Mouse (Mus musculus): Measurements from ENCODE around the gene Bmp2.

Gene Bmp2

DNA sequence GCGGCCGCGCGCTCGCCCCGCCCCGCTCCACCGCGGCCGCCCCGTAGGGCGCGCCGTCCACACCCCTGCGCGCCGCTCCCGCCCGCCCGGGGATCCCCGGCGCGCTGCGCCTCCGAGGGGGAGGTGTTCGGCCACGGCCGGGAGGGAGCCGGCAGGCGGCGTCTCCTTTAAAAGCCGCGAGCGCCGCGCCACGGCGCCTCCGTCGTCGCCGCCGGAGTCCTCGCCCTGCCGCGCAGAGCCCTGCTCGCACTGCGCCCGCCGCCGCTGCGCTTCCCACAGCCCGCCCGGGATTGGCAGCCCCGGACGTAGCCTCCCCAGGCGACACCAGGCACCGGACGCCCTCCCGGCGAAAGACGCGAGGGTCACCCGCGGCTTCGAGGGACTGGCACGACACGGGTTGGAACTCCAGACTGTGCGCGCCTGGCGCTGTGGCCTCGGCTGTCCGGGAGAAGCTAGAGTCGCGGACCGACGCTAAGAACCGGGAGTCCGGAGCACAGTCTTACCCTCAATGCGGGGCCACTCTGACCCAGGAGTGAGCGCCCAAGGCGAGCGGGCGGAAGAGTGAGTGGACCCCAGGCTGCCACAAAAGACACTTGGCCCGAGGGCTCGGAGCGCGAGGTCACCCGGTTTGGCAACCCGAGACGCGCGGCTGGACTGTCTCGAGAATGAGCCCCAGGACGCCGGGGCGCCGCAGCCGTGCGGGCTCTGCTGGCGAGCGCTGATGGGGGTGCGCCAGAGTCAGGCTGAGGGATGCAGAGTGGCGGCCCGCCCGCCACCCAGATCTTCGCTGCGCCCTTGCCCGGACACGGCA lies at the start of gene Bmp2:
Gene Bmp2 (plus strand): TSS at position 129 of the 811 bp plus-strand sequence.
- peak; percentile 62 to 69 for DNase-seq (ENCODE audit: low spot score in 2 of 2)

DNA sequence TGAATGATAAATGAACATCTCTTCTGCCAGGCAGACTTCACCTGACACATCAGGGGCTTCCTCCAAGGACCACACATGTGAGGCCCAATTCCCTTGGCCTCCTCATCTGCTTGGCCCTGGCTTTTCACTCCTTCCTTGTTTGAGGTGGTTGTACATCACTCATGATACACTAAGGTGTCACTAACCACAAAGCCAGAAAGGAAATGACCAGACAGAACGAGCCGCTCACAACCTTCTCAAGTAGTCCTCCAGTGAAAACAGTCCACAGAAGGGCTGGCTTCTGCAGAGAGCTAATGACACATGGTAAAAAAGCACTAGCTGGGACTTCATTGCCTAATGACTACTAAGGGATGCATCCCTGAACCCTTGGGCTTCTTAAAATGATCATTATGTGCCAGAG lies 46.3 kb upstream of the Bmp2 start:
- no peak for DNase-seq (ENCODE audit: low spot score in 2 of 2)

DNA sequence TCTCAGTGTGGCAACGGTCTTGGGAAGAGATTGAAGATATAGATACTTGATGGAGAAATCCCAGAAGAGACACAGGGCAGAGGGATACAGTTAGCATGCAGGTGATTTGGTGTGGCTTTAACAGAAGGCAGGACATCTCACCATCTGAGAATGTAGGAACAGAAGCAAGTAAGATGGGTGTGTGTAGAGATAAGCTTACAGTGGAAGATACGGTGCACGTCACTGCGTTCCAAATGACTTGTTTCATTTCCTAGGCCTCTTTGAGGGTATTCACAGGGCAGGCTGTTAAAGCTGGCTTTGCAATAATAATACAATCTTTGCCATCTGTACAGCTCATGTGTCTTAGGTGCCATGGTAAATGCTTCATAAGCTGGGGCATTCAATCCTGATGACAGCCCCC lies 44.9 kb upstream of the Bmp2 start:
- no peak for DNase-seq (ENCODE audit: low spot score in 2 of 2)

DNA sequence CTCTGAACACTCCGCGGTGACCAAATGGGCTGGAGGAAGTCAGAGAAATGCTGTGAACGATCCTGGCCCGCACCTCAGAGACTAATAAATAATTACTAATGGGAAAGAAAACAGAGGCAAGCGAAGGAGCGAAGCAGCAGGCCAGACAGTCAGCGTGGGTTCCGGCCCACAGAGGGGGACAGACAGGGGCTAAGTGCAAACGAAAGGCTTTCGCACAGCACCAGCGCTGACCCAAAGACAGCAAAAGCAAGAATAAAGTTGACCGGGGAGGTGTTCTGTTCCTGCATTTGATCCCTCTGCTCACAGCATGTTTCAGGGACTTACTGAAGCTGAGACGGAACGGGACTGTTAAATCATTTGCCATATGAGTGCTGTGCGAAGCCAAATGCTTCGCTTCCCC lies 42.8 kb upstream of the Bmp2 start:
- DNase-seq (ENCODE audit: low spot score in 2 of 2): no peak

DNA sequence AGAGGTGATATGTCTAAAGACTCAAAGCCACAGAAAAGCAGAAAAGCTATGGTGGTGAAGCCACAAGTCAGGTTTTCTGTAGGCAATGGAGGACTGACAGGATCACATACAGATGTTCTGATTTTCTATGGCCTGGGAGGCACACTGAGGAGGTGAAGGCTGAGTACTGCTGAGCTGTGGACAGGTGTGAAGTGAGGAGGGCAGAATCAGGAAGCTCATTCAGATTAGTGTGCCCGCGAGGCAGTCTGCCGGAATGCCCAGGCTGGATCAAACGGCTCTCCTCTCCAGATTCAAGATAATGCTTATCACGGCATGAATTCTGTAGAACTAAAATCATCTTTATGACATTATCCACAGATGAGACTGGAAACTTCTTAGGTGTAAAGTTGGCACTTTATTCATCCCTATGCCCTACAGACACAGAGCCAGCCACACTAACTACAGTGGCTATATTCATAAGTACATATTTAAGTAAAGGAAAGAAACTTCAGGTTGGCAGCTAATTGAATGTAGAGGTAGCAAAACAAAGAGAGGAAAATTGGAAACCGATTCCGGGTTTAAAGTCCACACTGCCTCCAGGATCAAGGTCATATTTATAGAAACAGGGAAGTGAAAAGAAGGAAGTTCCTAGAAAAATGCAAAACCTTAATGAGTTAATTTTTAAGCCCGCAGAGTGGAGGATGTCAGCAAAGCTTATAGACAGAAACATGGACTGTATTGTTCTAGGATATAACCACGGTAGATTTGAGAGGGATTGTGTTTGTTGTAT lies 40.8 kb upstream of the Bmp2 start:
- DNase-seq (ENCODE audit: low spot score in 2 of 2): no peak

DNA sequence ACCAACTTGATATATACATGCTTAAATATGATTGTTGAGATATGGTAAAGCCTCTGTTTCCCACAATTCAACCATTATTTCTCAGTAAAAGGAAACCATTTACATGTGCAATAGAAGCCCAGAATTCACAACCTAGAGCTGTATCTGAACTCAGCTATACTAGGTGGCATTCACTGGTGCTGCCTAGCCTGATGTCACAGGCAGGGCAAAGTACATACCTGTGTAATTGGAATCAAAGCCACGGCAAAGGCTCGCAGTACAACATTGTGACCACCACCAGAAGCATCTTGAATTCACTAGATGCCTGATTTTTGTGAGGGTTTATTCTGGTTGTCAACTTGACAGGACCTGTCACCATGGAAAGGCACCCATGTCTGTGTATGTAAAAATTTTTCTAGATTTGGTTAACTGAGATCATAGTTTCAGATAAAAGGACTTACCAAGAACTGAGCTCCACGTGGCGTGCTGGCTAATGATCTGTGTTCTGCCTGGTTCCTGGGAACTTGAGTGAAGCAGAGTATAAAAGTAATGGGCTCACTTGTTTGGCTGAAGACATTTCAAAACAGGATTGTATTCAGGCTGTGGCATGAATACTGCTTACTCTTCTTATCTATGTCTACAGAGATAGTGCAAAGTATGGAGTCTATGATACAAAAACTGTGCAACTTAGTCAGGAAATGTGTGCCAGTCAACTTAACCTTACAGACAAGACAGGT lies 35.5 kb upstream of the Bmp2 start:
- DNase-seq (ENCODE audit: low spot score in 2 of 2): no peak

DNA sequence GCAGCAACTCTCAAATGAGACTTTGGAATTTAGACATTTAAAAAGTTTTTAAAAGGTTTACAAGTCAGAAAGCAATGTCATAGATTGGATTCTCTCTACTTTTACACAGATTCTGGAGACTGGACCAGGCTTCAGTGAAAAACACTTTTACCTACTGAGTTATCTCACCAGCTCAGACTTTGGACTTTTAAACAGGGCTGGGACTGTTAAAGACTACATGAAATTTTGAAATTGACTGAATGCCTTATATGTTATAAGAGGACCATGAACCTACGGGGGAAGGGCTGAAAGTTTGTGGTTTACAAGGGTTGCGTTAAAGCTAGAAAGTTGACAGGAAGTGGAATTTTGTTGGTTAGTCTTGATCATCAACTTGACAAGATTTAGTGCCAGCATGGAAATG lies 34.1 kb upstream of the Bmp2 start:
- no peak for DNase-seq (ENCODE audit: low spot score in 2 of 2)

DNA sequence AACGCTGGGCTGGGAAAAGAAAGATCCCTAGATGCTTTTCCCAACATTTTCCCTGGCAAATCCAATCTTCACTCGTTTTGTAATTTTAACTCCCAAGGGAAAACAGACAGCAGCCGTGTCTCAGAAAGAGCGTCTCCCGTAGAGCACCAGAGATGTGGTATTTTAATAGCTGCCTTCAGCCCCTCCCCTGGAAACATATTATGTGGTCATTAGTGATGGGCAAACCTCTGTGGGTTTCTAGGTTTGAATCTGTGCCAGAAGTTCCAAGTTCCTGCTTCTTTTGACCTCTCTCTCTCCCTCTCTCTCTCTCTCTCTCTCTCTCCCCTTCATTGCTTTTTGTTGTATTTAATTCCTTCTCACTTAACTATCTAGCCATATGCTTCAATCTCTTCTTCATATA lies 30.8 kb upstream of the Bmp2 start:
- no peak for DNase-seq (ENCODE audit: low spot score in 2 of 2)

DNA sequence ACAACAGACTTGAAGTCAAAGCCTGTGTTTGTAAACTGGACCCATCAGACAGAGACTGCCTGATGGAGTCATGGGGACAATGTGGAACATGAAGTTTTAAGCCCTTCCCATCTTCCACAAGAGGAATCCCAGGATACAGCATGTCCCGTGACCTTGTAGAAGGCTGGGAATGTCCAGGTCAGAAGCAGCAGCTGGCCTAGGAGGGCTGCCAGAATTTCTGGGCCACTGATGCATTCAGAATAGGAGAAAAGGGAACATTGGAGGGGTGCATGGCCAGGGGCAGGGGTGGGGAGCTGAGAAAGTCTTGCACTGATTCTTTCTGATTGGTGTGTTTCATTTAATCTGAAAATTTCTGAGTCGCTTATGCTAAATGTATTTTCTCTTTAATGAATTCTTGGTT lies 29.8 kb upstream of the Bmp2 start:
- DNase-seq (ENCODE audit: low spot score in 2 of 2): peak; percentile 36 to 47

DNA sequence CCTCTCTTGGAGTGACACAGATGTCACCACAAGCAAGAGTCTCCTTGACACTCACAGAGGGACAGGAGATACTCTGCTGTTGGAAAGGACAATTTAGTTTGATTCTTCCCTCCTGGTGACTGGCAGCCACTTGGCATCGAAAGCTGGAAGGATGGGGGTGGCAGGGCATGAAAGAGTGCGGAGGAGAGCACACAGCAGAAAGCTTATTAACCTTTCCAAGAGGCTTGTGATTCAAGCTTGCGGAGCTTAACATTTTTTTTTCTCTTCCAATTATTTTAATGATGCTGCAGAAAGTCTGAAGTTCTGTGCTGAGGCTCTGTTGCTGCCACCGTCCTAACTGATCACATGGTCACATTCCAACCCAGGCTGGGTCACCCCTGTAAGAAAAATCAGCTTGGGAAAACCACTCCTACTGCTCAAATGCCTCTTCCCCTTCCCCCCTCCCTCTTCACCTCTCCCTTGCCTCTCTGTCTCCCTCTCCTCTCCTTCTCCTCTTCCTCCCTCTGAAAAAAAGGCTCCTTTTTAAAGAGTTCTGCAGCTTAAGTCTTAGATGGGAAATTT lies 26.3 kb upstream of the Bmp2 start:
- no peak for DNase-seq (ENCODE audit: low spot score in 2 of 2)

DNA sequence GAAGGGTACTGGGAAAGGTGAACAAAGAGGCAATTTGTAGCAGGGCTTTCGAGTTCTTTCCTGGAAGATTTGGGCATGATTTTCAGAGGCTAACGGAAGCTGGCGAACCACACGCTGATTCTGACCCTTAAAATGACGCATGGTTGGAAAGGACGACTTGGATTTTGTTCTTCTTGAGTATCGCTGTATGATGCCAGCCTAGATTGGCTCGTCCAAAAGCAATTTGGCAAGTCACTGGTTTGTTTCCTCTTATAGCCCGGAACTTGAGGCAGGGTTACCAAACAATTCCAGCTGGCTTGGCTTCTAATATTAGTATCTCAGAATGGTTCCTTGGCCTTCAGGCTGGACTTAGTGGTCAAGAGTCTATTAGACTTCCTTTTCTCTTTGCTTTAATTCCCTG lies 22.6 kb upstream of the Bmp2 start:
- DNase-seq (ENCODE audit: low spot score in 2 of 2): no peak

DNA sequence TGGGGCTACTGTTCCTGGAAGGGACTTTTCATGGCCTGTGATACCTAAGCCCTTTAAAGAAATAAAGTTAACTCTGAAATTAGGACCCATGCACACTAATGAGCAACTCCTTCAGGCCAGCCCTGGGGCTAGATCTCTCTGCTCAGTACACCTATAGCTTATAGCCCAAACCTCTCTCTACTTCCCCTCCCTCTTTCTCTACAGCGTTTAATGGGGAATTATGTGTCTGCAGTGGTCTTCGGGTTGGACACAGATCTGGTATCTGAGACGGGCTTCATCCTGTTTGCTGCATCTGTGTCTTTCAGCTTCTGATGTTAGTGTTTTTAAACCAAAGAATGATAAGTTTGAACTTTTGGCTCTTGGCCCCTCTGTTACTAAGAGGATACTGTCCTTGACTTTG lies 18.9 kb upstream of the Bmp2 start:
- no peak for DNase-seq (ENCODE audit: low spot score in 2 of 2)

DNA sequence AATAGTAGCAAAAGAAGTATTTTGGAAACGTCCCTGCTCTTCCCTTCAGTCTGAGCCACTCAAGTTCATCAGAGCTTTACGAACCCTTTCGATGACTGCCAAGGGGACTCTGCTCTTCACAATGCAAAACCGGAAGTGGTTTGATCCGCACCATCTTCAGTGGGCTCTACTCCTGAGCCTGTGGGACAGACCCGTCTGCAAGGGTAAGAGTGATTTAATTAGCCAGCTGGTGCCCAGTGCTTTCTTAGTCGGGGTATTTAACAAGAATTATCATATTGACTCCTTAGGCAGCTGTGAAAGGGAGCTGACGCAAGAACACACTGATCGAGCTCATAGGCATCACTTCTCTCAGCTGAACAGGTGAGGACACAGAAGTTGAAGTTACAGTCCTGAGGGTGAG lies 16.5 kb upstream of the Bmp2 start:
- no peak for DNase-seq (ENCODE audit: low spot score in 2 of 2)

DNA sequence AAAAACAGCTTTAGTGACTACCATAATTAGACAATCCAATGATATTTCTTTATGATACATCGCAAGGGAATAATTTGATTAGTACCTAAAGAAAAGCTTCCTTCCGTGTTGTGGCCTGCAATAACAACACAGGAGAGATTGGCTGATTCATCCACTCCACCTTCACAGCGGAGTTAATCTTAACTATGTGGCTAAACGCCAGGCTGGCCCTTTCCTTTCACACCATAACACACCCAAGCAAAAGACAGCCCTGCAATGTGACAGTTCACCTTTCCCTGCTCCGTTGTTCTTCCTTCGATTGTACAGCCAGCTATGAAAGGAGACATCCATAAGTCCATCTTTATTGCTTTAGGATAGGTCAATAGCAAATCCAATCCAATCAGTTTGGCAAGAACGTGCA lies 15.1 kb upstream of the Bmp2 start:
- DNase-seq (ENCODE audit: low spot score in 2 of 2): no peak

DNA sequence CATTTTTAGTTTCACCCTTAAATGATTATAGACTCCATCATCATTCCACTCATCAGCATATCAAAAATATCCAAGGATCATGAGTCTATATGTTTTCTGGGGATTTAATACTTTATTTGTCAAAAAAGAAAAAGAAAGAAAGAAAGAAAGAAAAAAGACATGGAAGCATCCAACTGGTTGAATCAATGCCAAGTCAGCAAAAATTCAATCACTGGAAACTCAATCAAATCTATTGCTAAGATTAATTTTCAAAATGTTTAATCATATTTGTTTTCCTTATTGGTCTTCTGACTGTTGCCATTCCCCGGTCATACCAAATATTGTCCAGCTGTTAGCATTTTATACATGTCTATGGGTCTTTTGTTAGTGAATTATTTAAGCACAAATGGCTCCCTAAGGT lies 11.3 kb upstream of the Bmp2 start:
- no peak for DNase-seq (ENCODE audit: low spot score in 2 of 2)

DNA sequence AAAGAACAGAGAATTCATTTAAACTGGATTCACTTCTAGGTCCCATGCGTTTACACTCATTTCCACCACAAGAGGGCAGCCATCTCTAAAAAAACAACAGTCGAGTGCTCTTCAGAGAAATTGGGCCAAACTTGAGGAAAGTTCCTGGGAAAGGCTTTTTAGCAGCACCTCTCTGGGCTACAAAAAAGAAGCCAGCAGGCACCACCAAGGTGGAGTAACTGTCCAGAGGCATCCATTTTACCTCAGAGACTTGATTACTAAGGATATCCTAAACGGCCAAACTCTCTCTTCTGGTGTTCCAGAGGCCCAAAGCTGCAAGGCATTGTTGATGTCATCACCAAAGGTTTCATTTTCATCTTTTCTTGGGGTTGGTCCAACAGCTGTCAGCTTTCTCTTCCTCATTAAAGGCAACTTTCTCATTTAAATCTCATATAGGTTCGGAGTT lies 1.7 kb upstream of the Bmp2 start:
- DNase-seq (ENCODE audit: low spot score in 2 of 2): peak; percentile 37 to 75

DNA sequence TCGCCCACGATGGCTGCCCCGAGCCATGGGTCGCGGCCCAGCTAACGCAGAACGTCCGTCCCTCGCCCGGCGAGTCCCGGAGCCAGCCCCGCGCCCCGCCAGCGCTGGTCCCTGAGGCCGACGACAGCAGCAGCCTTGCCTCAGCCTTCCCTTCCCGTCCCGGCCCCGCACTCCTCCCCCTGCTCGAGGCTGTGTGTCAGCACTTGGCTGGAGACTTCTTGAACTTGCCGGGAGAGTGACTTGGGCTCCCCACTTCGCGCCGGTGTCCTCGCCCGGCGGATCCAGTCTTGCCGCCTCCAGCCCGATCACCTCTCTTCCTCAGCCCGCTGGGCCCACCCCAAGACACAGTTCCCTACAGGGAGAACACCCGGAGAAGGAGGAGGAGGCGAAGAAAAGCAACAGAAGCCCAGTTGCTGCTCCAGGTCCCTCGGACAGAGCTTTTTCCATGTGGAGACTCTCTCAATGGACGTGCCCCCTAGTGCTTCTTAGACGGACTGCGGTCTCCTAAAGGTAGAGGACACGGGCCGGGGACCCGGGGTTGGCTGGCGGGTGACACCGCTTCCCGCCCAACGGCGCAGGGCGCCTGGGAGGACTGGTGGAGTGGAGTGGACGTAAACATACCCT lies 995 bp downstream of the Bmp2 start:
- DNase-seq (ENCODE audit: low spot score in 2 of 2): peak; percentile 36 to 42

DNA sequence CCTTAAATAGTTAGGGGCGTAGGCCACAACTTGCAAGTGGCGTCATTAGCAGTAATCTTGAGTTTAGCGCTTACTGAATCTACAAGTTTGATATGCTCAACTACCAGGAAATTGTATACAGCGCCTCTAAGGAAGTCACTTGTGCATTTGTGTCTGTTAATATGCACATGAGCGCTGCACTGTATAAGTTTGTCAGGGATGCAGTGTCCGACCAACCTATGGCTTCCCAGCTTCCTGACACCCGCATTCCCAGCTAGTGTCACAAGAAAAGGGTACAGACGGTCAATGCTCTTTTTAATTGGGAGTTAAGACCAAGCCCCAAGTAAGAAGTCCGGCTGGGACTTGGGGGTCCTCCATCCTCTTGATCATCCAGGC lies 1.9 kb downstream of the Bmp2 start:
- peak in 1 of 2 experiments; percentile 2 for DNase-seq (ENCODE audit: low spot score in 2 of 2)

DNA sequence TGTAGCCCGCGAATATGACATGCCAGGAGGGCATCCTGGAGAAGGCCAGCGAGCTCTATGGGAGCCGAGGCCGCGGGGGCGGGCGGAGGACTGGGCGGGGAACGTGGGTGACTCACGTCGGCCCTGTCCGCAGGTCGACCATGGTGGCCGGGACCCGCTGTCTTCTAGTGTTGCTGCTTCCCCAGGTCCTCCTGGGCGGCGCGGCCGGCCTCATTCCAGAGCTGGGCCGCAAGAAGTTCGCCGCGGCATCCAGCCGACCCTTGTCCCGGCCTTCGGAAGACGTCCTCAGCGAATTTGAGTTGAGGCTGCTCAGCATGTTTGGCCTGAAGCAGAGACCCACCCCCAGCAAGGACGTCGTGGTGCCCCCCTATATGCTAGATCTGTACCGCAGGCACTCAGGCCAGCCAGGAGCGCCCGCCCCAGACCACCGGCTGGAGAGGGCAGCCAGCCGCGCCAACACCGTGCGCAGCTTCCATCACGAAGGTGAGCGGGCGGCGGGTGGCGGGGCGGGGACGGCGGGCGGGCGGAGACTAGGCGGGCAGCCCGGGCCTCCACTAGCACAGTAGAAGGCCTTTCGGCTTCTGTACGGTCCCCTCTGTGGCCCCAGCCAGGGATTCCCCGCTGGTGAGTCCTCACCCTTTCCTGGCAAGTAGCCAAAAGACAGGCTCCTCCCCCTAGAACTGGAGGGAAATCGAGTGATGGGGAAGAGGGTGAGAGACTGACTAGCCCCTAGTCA lies 2.5 kb downstream of the Bmp2 start:
- peak; percentile 23 to 40 for DNase-seq (ENCODE audit: low spot score in 2 of 2)

DNA sequence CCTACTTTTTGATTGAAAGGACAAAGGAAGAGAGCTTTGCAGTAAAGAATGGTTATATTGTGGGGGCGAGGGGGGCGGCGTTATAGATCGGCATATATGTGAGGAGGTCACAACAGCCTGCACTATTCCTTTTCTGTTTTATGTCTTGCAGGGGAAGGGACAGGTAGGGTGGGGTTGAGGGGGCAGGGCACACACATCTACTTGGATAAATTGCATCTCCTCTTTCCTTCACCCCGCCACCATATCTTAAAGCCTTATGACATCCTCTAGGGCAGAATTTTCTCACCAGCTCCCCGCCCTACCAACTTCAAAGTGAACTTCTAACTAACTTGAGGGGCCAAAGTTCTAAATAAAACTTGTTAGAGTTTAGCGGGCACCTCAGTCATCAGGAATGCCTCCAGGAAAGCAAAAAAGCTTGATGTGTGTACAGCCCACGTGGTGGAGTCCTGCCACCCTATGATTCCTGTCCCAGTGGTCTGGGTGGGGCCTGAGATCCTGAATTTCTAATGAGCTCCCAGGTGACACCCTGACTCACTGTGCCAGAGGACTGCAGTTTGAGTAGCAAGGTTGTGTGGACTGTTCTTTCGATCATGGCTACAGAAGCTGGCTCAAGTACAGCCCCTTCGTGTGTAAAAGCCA lies 12.4 kb downstream of the Bmp2 start:
- DNase-seq (ENCODE audit: low spot score in 2 of 2): no peak

DNA sequence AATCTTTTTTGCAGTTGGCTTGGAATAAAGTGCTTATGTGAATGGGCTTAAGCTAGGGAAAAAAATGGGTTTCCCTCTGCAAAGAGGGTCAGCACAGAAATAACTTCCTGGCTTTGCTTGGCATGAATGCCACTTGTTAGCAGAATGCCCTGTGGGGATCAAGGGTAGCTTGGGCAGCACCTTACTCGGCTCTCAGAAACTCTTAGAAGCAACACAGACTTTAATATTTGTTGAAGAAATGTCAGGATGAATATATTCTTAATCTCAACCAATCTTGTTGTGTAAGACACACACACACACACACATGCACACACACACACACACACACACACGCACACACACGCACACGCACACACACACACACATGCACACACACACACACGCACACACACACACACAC lies 13.5 kb downstream of the Bmp2 start:
- no peak for DNase-seq (ENCODE audit: low spot score in 2 of 2)

All from heart, adult 9 months (tissue).